Mouse (Mus musculus): ENCODE results near the gene Trhr2.
A peak's percentile ranks its signal among the peaks of the same experiment; 100 is the strongest.

Trhr2 gene

DNA sequence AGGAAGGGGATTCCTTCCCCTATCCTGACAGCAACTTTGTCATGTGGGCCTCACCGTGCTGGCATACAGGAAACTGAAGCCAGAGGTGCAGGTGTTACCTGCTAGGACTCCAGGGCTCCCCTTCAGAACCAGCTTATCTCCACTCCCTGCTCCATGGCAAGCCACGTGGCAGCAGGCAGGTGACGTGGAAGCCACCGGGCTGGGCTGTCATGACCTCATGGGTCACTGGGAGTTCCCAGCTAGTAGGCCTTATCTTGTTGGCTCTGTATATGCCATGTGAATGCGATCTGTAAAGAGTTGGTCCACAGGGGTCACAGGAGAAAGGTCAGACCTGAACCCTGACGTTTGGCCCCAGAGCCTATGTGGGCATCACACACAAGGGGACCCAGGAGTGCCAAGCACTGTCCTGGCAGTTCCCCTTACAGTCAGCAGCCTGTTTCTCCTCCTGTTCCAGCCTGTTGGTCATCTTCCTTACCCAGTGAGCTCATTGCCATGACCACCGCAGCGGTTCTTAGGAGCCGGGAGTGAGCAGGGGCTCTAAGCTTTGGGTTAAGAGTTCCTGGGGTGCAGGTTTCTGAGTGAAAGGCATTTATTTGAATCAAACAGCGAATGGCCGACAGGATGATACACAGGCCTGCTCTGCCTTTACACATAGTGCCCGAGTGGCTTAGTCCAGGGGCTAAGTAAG is 30.0 kb downstream of the Trhr2 start:
- no peak for DNase-seq

DNA sequence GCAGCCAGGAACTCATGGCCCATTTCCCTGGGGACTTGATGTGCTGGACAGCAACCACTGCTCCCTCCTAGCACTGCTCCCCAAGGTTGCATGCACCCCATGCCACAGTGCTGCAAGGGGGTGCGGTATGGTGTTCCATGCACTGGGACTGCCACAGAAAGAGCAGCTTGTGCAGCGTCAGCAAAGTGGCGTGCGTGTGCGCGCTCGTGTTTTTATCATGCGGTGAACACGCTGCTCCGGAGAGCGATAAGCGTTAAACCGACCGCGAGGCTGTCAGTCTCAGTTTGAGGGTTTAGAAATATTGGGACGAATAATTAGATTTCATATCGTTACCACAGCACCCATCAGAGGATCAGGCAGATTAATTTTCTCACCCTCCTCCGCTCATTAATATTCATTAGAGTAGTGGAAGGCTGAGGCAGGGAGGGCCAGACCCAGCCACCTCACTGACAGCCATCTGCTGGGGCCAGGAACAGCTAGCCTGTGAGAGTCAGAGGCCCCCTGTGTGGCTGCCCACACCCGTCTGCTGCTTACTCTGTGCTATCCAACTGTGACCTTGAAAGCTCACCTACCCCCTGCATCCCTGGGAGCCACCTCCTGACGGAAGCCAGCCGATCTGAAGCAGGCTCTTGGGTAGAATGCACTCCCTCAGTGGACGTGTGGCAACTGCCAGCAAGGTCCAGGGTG is 30.9 kb downstream of the Trhr2 start:
- DNase-seq = no peak

DNA sequence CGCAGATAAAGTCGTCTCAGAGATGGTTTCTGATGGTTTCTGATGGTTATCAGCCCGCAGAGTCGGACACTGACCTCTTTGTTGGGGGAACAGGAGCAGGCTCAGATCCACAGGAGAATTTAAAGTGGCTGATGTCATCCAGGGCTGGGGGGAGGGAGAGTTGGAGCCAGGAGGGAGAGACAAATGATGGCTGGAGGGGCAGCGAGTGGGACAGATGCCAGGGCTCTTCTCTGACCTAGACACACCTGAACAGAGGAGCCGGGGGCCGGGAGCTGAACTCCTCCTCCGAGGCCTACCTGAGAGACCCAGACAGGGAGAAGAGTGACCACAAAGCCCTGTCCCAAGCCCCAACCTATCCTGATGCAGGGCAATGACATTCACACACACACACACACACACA is 31.5 kb downstream of the Trhr2 start:
- DNase-seq = no peak

DNA sequence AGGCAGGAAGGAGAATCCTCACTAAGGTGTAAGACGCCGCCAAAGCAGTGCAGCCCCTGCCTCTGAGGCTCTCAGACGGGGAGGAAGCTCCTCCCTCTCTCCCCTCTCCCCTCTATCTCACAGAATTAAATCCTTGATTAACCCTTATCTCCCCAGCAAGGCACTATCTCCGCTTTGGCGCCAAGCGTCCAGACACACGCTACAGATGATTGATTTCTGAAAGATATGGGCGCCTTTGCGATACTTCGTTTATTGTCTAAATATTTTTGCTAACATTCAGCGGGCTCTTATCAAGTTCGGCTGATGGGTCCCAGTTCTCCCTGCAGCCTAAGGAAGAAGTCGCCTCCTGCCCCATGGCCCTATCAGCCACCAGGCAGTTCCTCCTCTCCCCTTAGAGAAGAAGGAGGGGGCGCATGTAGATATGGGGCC is 34.4 kb downstream of the Trhr2 start:
- no peak for DNase-seq

DNA sequence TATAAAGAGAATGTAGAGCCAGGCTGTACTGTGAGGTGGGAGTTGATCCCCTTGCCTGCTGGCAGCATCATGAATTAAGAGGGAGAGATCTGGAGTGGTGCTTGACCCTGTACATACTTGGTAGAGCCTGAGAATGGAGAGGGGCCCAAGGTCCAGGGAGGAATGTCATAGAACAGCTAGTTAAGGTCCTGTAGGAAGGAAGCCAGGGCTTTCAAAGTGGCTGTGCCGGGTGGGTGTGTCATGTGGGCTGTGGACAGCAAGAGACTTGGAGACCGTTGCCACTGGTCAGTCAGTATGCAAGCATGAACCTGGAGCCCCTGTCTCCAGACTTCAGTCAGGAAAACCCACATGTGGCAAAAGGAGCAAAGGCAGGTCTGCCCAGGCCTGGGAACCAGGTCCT is 35.4 kb downstream of the Trhr2 start:
- no peak for DNase-seq

DNA sequence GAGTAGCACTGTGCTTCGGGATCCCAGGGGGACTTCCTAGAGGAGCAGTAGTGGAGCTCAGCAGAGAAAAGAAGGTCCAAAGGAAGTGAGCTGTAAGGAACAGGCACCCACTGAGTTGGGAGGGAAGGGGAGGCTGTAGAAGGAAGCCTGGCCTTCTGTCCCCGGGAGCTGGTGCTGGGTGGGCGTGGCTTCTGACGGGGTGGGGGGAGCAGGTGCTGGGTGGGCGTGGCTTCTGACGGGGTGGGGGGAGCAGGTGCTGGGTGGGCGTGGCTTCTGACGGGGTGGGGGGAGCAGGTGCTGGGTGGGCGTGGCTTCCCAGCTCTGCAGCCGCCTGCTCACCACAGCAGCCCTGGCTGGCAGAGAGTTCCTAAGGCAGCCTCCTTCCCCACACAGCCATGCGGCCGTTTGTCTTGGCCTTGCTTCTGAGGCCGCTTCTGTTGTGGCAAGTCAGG is 36.6 kb downstream of the Trhr2 start:
- peak; percentile 19 to 55 for DNase-seq

DNA sequence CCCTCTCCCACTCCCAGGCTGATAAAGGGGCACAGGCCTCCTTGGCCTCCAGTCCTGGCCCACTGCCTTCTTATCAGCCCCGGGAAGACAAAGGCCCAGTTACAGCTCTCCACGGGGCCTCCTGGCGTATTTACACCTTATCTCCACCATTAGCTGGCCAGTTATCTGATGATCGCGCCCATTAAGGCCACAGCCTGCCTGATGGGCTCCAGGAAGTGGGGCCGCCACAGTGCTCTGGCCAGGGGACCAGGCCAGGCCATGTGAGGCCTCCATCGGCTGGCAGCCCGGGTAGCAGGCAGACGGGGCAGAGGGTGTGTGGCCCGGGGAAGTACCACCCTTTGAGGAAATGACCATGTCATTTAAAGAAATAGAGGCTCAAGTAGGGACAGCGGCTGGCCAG is 37.8 kb downstream of the Trhr2 start:
- DNase-seq = peak in 1 of 2 experiments; percentile 11

DNA sequence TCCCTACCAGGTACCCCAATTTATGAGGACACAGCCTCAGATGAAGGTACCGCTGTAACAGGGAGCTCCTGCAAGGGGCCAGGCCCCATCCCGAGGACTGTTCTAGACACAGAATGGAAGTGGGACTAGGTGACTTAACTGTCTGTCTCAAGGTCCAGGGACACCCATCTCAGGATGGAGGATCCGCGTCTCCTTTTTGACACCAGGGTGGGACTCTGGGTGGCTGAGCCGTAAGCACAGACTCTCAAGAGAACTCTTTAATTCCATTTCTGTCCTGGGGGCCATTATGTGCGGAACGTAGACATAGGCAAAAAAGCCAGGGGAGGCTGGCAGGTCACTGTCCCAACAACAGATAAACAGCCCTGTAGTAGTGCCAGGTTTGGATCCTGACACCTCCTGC is 38.4 kb downstream of the Trhr2 start:
- no peak for DNase-seq

DNA sequence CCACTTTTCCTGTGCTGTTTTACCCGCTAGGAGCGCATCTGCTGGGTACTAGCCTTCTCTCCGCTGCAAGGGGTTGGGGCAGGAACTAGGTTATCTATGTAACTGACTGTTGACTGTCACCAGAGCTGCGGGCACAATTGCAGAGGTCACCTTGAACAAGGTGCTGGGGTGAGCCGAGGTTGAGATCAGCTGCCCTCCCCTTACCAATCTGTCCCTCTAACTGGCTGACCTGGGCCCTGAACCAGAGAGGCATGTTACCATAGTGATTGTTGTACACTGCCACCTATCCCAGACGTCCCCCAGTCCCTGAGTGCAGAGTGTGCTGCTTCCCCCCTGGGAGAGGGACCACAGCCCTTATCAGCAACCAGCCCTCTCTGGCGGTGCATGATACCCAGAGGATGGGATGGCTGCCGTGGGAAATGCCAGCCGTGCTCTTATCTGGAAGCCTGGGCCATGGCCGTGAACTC is 39.1 kb downstream of the Trhr2 start:
- no peak for DNase-seq

DNA sequence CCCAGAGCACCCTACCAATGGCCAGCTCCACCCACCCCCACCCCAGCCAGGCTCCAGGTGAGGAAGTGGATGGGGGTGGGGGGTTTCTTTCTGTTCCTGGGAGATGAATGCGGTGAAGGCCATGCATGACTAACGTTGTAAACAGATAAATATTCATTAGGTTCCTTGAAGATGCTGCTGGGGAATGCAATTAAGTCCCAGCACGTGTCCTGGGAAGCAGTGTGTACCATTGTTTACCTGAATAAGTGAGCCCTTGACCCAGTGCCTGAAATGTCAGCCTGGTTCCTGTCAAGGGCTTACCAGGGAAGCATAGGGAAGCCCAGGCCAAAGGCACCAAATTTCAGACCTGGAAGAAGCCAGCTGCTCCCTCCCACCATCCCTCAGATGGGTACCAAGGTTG is 40.0 kb downstream of the Trhr2 start:
- DNase-seq = no peak

DNA sequence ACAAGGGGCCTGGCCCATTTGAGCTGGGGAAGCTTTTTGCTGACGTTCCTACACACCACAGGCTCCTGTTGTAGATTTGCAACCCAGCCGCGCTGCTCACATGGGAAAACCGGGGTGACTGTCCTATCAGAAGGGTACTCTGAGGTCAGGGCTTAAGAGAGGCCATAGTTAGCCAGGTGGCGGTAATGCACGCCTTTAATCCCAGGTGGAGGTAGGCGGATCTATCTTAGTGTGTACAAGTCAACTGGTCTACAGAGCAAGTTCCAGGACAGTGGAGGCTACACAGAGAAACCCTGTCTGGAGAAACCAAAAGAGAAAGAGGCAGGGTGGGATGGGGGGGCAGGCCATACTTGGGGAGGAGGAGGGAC is 40.9 kb downstream of the Trhr2 start:
- DNase-seq = no peak

DNA sequence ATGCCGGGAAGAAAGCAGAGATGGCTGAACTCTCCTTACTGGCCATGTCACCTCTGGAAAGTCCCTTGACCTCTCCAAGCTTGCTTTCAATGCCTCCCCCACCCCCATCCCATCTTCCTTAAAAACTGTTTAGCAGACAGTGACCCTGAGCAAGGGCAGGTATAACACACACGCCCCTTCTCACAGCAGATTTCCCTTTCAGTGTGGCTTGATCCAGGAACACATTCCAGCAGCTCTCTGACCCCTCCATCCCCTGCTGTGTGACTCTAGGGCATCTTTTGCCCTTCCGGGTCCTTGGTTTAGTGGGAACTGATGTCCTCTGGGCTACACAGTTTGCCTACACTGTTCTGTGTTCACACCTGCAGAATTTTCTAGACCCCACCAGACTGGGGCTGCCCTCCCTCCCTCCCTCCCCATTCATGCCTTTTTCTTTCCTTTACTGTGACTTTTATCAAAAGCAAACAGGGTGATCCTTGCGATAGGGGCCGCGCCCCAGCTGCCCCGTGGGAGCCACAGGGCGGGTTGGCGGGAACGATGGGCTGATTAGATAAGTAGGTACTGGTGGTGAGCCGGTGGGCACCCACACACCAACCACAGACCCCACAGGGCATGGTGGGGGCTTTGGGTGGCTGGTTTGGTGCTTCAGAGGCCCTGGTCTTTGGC is 41.4 kb downstream of the Trhr2 start:
- no peak for DNase-seq

DNA sequence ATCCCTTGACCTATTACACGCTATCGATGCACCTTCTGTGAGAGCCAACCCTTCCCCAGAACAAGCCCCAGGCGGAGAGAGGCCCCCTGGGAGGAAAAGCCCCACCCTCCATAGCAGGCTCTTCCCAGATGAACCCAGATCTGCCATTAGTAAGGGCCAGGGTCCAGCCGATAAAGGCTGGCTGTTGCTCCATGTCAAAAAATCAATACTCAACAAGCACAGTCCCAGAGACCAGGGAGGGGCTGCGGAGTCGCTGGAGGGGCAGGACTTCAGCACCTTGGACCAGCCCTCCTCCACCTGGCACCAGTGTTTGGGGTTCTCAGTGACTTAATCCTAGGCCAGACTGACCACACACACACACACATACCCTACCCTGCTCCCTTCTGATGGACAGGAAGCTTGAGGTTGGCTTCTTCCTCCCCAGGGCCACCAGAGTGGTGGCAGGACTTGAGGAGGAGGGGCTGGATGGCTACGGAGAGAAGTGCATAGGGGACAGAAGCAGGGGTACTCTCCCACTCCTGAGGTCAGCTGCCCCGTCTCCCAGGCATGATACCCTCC is 42.5 kb downstream of the Trhr2 start:
- DNase-seq = no peak

DNA sequence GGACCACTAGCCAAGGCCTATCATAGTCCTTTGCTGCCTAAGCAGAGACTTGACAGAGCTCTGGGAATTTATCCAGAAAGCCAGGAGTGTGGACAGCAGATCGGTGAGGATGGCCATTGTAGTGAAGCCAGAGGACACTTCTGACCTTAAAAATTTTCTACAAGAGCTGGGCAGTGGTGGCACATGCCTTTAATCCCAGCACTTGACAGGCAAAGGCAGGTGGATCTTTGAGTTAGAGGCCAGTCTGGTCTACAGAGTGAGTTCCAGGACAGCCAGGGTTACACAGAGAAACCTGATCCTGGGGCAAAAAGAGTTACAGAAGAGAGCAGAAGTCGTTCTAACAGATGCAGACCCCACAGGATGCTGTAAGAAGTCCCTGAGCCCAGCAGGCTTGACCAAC is 44.1 kb downstream of the Trhr2 start:
- no peak for DNase-seq

DNA sequence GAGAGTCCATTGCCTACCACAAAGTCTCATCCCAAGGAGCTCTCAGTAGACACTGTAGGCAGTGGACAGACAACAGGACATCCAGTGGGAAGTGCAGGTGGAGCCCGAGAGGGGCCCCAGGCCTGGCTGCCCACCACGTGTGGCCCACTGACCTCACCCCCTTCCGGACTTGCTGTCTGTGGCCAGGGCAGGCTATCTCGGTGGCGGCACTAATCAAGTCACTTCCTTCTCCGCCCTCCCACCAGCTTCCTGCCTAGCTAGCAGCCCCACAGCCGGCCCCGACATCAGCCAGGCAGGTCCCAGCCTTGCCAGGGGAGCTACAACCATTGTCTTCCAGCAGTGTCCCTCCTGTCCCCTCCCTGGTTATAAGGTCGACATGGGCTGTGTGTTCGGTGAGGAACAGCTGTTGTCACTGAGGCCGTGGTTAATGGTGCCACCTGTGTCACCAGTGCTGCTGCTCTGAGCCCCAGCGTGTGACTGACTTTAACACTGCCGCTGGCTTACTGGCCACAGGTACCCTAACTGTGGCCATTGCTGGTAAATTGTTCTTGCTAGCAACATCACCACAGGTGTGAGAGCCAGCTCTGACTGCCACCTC is 45.5 kb downstream of the Trhr2 start:
- peak; percentile 67 to 69 for DNase-seq

DNA sequence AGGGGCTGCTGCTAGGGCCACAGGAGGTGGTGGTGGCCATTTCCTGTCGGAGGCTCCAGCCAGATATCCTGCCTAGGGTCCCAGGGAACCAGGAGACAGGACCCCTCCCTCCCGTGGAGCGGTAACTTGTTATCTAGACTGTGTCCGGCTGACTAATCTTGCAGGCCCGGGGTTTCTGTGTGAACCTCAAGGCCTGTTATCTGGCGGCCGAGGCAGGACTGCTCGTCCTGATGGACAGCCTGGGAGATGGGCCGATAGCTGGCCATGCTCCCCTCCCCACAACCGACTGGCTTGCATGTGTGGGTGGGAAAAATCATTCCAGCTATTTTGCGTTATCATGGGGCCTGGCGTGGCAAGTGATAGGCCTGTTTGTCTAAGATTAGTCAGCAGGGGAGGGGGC is 47.2 kb downstream of the Trhr2 start:
- DNase-seq = no peak

DNA sequence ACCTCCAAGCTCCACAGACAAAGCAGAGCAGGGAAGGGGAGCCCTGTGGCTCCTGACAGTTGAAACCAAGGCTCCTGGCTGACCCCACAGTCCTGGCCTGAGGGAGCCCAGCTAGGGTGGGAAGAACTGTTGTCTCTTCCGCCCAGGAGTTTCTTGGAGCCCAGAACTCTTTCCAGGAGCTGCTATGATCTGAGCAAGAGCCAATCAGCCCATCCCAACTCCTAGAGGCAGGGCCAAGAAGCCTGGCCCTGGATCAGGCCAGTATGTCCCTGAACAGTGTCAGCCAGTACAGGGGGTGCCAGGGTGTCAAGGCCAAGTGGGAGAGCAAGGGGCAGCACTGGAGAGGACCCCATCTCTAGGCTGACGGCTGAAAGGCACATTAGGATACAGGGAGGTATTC is 48.0 kb downstream of the Trhr2 start:
- no peak for DNase-seq

DNA sequence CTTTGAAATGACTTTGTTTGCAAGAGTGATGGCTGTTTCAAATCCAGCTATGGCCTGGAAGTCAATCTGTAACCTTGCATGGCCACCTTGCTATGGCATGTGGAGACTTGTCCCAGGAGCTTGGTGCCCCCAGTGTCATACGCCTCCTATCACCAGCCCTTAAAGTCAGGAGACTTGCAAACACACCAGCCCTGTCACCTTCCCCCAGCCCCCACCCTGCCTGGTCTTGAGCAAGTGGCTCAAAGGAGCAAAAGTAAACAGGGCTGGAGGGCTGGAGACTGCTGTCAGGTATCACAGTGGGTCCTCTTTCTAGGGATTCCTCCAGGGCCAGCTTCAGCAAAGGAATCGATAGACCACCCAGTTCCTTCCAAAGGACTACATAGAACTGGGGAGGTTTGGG is 49.4 kb downstream of the Trhr2 start:
- no peak for DNase-seq

DNA sequence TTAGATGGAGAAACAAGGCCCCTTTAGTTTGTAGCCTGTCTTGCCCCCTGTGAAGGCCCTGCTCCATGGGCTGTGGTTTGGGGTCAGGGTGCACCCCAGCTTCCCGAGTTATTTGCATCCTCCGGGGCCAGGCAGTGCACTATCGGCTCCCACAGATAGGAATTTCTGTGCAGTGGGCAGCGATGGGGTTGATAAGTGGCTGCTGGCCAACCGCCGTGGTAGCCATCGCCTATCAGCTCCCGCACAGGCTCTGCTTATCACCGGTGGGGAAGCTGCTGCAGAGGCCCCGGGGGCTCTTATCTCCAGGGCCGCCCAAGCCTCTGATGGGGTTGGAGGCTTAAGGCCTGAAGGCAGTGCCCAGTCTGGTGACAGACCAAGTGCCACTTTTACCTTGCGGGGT is 51.3 kb downstream of the Trhr2 start:
- DNase-seq = no peak

DNA sequence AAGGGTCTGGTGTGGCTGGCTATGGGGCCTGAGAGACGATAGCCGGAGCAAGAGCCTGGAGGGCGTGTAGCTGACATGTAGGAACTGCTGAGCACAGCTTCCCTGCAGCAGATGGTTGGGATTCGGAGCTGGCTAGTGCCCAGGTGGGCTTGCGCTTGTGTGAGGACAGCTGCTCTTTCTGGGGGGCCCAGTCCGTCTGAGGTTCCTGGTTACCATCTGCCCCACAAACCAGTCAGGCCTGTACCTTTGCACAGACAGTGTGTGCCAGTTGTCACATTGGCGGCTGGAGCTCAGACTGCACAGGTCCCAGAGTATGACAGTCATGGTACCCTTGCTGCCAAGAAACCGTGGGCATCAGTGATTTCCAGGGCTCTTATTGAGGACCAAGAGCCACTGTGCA is 52.7 kb downstream of the Trhr2 start:
- DNase-seq = no peak

Measured in kidney, postnatal 36 days (tissue).